Mouse (Mus musculus) thymus, adult 2 months (tissue): ENCODE measurements at regions not wholly inside any gene's neighbourhood (a gene's known extent, or its start where the extent isn't known, plus 50 kb on each side); places are given as distances from the start of the nearest gene placed in this dataset.

Source experiments
- DNase-seq: peaks from one replicate; pipeline ENCODE4 v3.0.0; 2021
- H3K27ac ChIP-seq: fragments of 200-500 bp; 2 replicates; pipeline ENCODE4 v1.5.1; 2012; ENCODE audit warnings: low read length, control low read depth; ENCODE audit not compliant: control insufficient read depth, insufficient read depth
- H3K27me3 ChIP-seq: fragments of 200-500 bp; 2 replicates; pipeline ENCODE4 v1.6.1; 2012; ENCODE audit warnings: mild to moderate bottlenecking, low read length, moderate library complexity, mixed read lengths; ENCODE audit not compliant: control insufficient read depth, insufficient read depth
- H3K36me3 ChIP-seq: fragments of 200-500 bp; 2 replicates; pipeline ENCODE4 v1.6.1; 2012; ENCODE audit warnings: mild to moderate bottlenecking, low read length, moderate library complexity; ENCODE audit not compliant: control insufficient read depth, insufficient read depth
- H3K4me1 ChIP-seq: fragments of 200-500 bp; replicated peaks from 2 replicates; pipeline ENCODE4 v1.6.1; 2012; ENCODE audit warnings: low read length; ENCODE audit not compliant: control insufficient read depth, insufficient read depth
- H3K4me3 ChIP-seq: fragments of 200-500 bp; 2 replicates; pipeline ENCODE4 v1.5.1; 2012; ENCODE audit warnings: mild to moderate bottlenecking, low read length, control low read depth, moderate library complexity; ENCODE audit not compliant: control insufficient read depth, insufficient read depth
- CTCF ChIP-seq: fragments of 200-500 bp; IDR thresholded peaks from 2 replicates; pipeline ENCODE4 v1.5.1; 2012; ENCODE audit warnings: mild to moderate bottlenecking, control low read depth, low read length, moderate library complexity, borderline replicate concordance; ENCODE audit not compliant: control insufficient read depth, poor library complexity, insufficient read depth; ENCODE audit errors: extremely low read depth
- POLR2A ChIP-seq: fragments of 200-500 bp; IDR thresholded peaks from 2 replicates; pipeline ENCODE4 v1.6.1; 2012; ENCODE audit warnings: mild to moderate bottlenecking, low read length, control low read depth, moderate library complexity; ENCODE audit not compliant: control insufficient read depth, poor library complexity, insufficient read depth; ENCODE audit errors: extremely low read depth
- WGBS: fragments of 180-500 bp; shearing (Covaris S2); methylation state at CpG from one replicate; pipeline ENCODE4 v1.1.7; 2018; 5-methylcytosine and 5-hydroxymethylcytosine counted together

GRCm38 (mm10) chr1:51677802-51678201, 199.6 kb upstream of the Nabp1 start:
- no peak for TF ChIP-seq CTCF
- no peak for TF ChIP-seq POLR2A
- Histone ChIP-seq H3K27ac (no peak overlapping the region), H3K4me1 (no peaks in the 10 kb centered on the region), H3K36me3 (no peaks in the 10 kb centered on the region), H3K4me3 (no peak overlapping the region), H3K27me3 (no peaks in the 10 kb centered on the region)
- DNase-seq, result no peak
- WGBS, result 90% methylated on average over 5 of the region's 5 CpGs

- WGBS, result 71% methylated on average over 1 of the region's 1 CpGs
- no peak overlapping the region for H3K27ac ChIP-seq
- peaks cover 2% of the 10 kb centered on the region for H3K4me1 ChIP-seq
Observed at GRCm38 (mm10) chr1:51671691-51672090, 193.5 kb upstream of the Nabp1 start.

GRCm38 (mm10) chr1:51671287-51671686, 193.1 kb upstream of the Nabp1 start:
- H3K4me1 ChIP-seq, result peaks cover 2% of the 10 kb centered on the region
- no peak overlapping the region for H3K4me3 ChIP-seq
- TF ChIP-seq CTCF (no peak), POLR2A (no peak)
- WGBS, result 44% methylated on average over 3 of the region's 3 CpGs
- no peaks in the 10 kb centered on the region for H3K36me3 ChIP-seq
- H3K27ac ChIP-seq, result no peak overlapping the region
- DNase-seq, result no peak
- H3K27me3 ChIP-seq, result no peaks in the 10 kb centered on the region

More at GRCm38 (mm10) chr1:51671691-51672090, 193.5 kb upstream of the Nabp1 start:
- no peak for DNase-seq
- H3K36me3 ChIP-seq, result no peaks in the 10 kb centered on the region
- TF ChIP-seq POLR2A, result no peak
- no peak for TF ChIP-seq CTCF
- no peak overlapping the region for H3K4me3 ChIP-seq
- no peaks in the 10 kb centered on the region for H3K27me3 ChIP-seq

- DNase-seq, result no peak
- 48% methylated on average over 3 of the region's 3 CpGs for WGBS
- TF ChIP-seq POLR2A (no peak), CTCF (no peak)
Observed at GRCm38 (mm10) chr1:51670009-51670408, 191.8 kb upstream of the Nabp1 start.

GRCm38 (mm10) chr1:51668881-51669280, 190.7 kb upstream of the Nabp1 start:
- Histone ChIP-seq H3K4me1 (peaks cover 2% of the 10 kb centered on the region), H3K27ac (no peak overlapping the region), H3K36me3 (no peaks in the 10 kb centered on the region), H3K4me3 (no peak overlapping the region), H3K27me3 (no peaks in the 10 kb centered on the region)
- no peak for DNase-seq
- TF ChIP-seq CTCF (no peak), POLR2A (no peak)

More at GRCm38 (mm10) chr1:51670009-51670408, 191.8 kb upstream of the Nabp1 start:
- no peaks in the 10 kb centered on the region for H3K36me3 ChIP-seq
- H3K27ac ChIP-seq, result no peak overlapping the region
- H3K27me3 ChIP-seq, result no peaks in the 10 kb centered on the region
- H3K4me3 ChIP-seq, result no peak overlapping the region
- H3K4me1 ChIP-seq, result peaks cover 2% of the 10 kb centered on the region

GRCm38 (mm10) chr1:51660531-51660930, 182.3 kb upstream of the Nabp1 start:
- Histone ChIP-seq H3K27me3 (no peaks in the 10 kb centered on the region), H3K27ac (no peak overlapping the region), H3K36me3 (no peaks in the 10 kb centered on the region), H3K4me1 (no peaks in the 10 kb centered on the region), H3K4me3 (no peak overlapping the region)
- TF ChIP-seq CTCF, result no peak
- WGBS, result 98% methylated on average over 1 of the region's 1 CpGs
- DNase-seq, result no peak

- no peak for TF ChIP-seq POLR2A
- no peak for TF ChIP-seq CTCF
- 32% methylated on average over 4 of the region's 4 CpGs for WGBS
- Histone ChIP-seq H3K4me1 (no peaks in the 10 kb centered on the region), H3K27me3 (no peaks in the 10 kb centered on the region), H3K27ac (no peak overlapping the region), H3K36me3 (no peaks in the 10 kb centered on the region), H3K4me3 (no peak overlapping the region)
- DNase-seq, result no peak
Observed at GRCm38 (mm10) chr1:51657203-51657602, 179.0 kb upstream of the Nabp1 start.
